Mouse (Mus musculus): Measurements from ENCODE around the gene Msh4. TPM values are rescaled to one million over a fixed set of nuclear protein-coding genes. Genes with fewer than 3 reads are reported as not detected.
A peak's percentile ranks its signal among the peaks of the same experiment; 100 is the strongest.

Msh4 gene
- polyA plus RNA-seq (2016; fragmentation: Nextera tagmentation; extraction: Ambion mirVana), result 0.07 and 0.14 TPM in 2 replicates

- H3K9ac ChIP-seq (replicated peaks), result no peak within 1 kb of the TSS
- no peak within 1 kb of the TSS for H3K4me2 ChIP-seq (replicated peaks)
- H3K4me1 ChIP-seq, result peaks cover 33% of the 10 kb centered on the region
- H3K36me3 ChIP-seq, result peaks cover 78% of the 10 kb centered on the region
- H3K27ac ChIP-seq (replicated peaks), result no peak within 1 kb of the TSS
- H3K27me3 ChIP-seq, result no peaks in the 10 kb centered on the region
- WGBS, result 84% methylated on average over 9 of the region's 9 CpGs
- ATAC-seq (ENCODE audit: low FRiP score, low read depth), result peak; percentile 55; the same call in 1 of the 2 replicates
- H3K4me3 ChIP-seq, result no peak within 1 kb of the TSS
- no peaks in the 10 kb centered on the region for H3K9me3 ChIP-seq
Observed at GRCm38 (mm10) chr3:153906136-153906871, at the start of gene Msh4. Gene Msh4 (minus strand): TSS chr3:153906138.

- ATAC-seq (ENCODE audit: low FRiP score, low read depth), result no peak
- Histone ChIP-seq H3K9me3 (no peaks in the 10 kb centered on the region), H3K4me2 (replicated peaks) (no peak overlapping the region), H3K27ac (replicated peaks) (no peak overlapping the region), H3K36me3 (no peaks in the 10 kb centered on the region), H3K4me3 (no peak overlapping the region), H3K27me3 (no peaks in the 10 kb centered on the region), H3K4me1 (peaks cover 4% of the 10 kb centered on the region), H3K9ac (replicated peaks) (no peak overlapping the region)
- 80% methylated on average over 2 of the region's 2 CpGs for WGBS
Observed at GRCm38 (mm10) chr3:153948176-153948575, 42.2 kb upstream of the Msh4 start.

- no peaks in the 10 kb centered on the region for H3K27me3 ChIP-seq
- ATAC-seq (ENCODE audit: low FRiP score, low read depth), result no peak
- H3K9ac ChIP-seq (replicated peaks), result no peak overlapping the region
- H3K9me3 ChIP-seq, result no peaks in the 10 kb centered on the region
- peaks cover 11% of the 10 kb centered on the region for H3K4me1 ChIP-seq
- H3K27ac ChIP-seq (replicated peaks), result no peak overlapping the region
- H3K4me2 ChIP-seq (replicated peaks), result no peak overlapping the region
- H3K36me3 ChIP-seq, result no peaks in the 10 kb centered on the region
- H3K4me3 ChIP-seq, result no peak overlapping the region
- WGBS, result 73% methylated on average over 4 of the region's 4 CpGs
Observed at GRCm38 (mm10) chr3:153947271-153947670, 41.3 kb upstream of the Msh4 start.

- Histone ChIP-seq H3K4me1 (peaks cover 11% of the 10 kb centered on the region), H3K4me3 (peak within 1 kb of the TSS; percentile 78), H3K9ac (replicated peaks) (peak within 1 kb of the TSS; percentile 70), H3K36me3 (no peaks in the 10 kb centered on the region), H3K27me3 (no peaks in the 10 kb centered on the region), H3K4me2 (replicated peaks) (peak within 1 kb of the TSS; percentile 64), H3K9me3 (no peaks in the 10 kb centered on the region), H3K27ac (replicated peaks) (peak within 1 kb of the TSS; percentile 81)
- under 1% methylated on average over 41 of the region's 41 CpGs for WGBS
- ATAC-seq (ENCODE audit: low FRiP score, low read depth), result peak; percentile 97
Observed at GRCm38 (mm10) chr3:153944335-153944990, 38.5 kb upstream of the Msh4 start, which contains the start of gene Acadm. Gene Acadm (minus strand): TSS chr3:153944632.

- Histone ChIP-seq H3K9ac (replicated peaks) (peak overlapping the region; percentile 70), H3K27ac (replicated peaks) (peak overlapping the region; percentile 81), H3K4me3 (peak overlapping the region; percentile 78), H3K36me3 (no peaks in the 10 kb centered on the region), H3K27me3 (no peaks in the 10 kb centered on the region), H3K4me1 (peaks cover 11% of the 10 kb centered on the region), H3K9me3 (no peaks in the 10 kb centered on the region), H3K4me2 (replicated peaks) (peak overlapping the region; percentile 64)
- under 1% methylated on average over 19 of the region's 19 CpGs for WGBS
- peak; percentile 47 for ATAC-seq (ENCODE audit: low FRiP score, low read depth)
Observed at GRCm38 (mm10) chr3:153943901-153944334, 38.0 kb upstream of the Msh4 start.

GRCm38 (mm10) chr3:153943003-153943640, 37.2 kb upstream of the Msh4 start:
- peaks cover 7% of the 10 kb centered on the region; the same call in 1 of the 2 replicates for H3K36me3 ChIP-seq
- 42% methylated on average over 12 of the region's 12 CpGs for WGBS
- H3K27me3 ChIP-seq, result no peaks in the 10 kb centered on the region
- H3K9ac ChIP-seq (replicated peaks), result peak overlapping the region; percentile 70; the same call in 1 of the 2 replicates
- H3K4me1 ChIP-seq, result peaks cover 11% of the 10 kb centered on the region
- H3K9me3 ChIP-seq, result no peaks in the 10 kb centered on the region
- peak overlapping the region; percentile 64 for H3K4me2 ChIP-seq (replicated peaks)
- no peak for ATAC-seq (ENCODE audit: low FRiP score, low read depth)
- H3K27ac ChIP-seq (replicated peaks), result no peak overlapping the region
- peak overlapping the region; percentile 78 for H3K4me3 ChIP-seq

GRCm38 (mm10) chr3:153941613-153942012, 35.7 kb upstream of the Msh4 start:
- peaks cover 11% of the 10 kb centered on the region for H3K4me1 ChIP-seq
- H3K4me3 ChIP-seq, result no peak overlapping the region
- no peak for ATAC-seq (ENCODE audit: low FRiP score, low read depth)
- no peaks in the 10 kb centered on the region for H3K9me3 ChIP-seq
- no peaks in the 10 kb centered on the region for H3K27me3 ChIP-seq
- 95% methylated on average over 13 of the region's 13 CpGs for WGBS
- H3K36me3 ChIP-seq, result peaks cover 22% of the 10 kb centered on the region
- H3K27ac ChIP-seq (replicated peaks), result no peak overlapping the region
- H3K4me2 ChIP-seq (replicated peaks), result no peak overlapping the region
- H3K9ac ChIP-seq (replicated peaks), result no peak overlapping the region

- Histone ChIP-seq H3K9me3 (no peaks in the 10 kb centered on the region), H3K4me1 (peaks cover 11% of the 10 kb centered on the region), H3K27ac (replicated peaks) (no peak overlapping the region), H3K27me3 (no peaks in the 10 kb centered on the region), H3K36me3 (peaks cover 27% of the 10 kb centered on the region), H3K4me2 (replicated peaks) (no peak overlapping the region), H3K9ac (replicated peaks) (no peak overlapping the region), H3K4me3 (no peak overlapping the region)
- ATAC-seq (ENCODE audit: low FRiP score, low read depth), result no peak
- 92% methylated on average over 9 of the region's 9 CpGs for WGBS
Observed at GRCm38 (mm10) chr3:153940486-153940885, 34.5 kb upstream of the Msh4 start.

GRCm38 (mm10) chr3:153940021-153940420, 34.1 kb upstream of the Msh4 start:
- Histone ChIP-seq H3K9ac (replicated peaks) (no peak overlapping the region), H3K4me3 (no peak overlapping the region), H3K27me3 (no peaks in the 10 kb centered on the region), H3K4me2 (replicated peaks) (no peak overlapping the region), H3K4me1 (peaks cover 11% of the 10 kb centered on the region), H3K27ac (replicated peaks) (no peak overlapping the region), H3K36me3 (peaks cover 27% of the 10 kb centered on the region), H3K9me3 (no peaks in the 10 kb centered on the region)
- 82% methylated on average over 8 of the region's 8 CpGs for WGBS
- no peak for ATAC-seq (ENCODE audit: low FRiP score, low read depth)

GRCm38 (mm10) chr3:153937116-153937810, 31.3 kb upstream of the Msh4 start:
- H3K4me1 ChIP-seq, result no peaks in the 10 kb centered on the region
- no peak for ATAC-seq (ENCODE audit: low FRiP score, low read depth)
- H3K27ac ChIP-seq (replicated peaks), result no peak overlapping the region
- H3K9ac ChIP-seq (replicated peaks), result no peak overlapping the region
- no peak overlapping the region for H3K4me2 ChIP-seq (replicated peaks)
- H3K36me3 ChIP-seq, result peaks cover 41% of the 10 kb centered on the region
- no peak overlapping the region for H3K4me3 ChIP-seq
- 94% methylated on average over 17 of the region's 17 CpGs for WGBS
- H3K27me3 ChIP-seq, result no peaks in the 10 kb centered on the region
- H3K9me3 ChIP-seq, result no peaks in the 10 kb centered on the region

GRCm38 (mm10) chr3:153935878-153936277, 29.9 kb upstream of the Msh4 start:
- Histone ChIP-seq H3K9ac (replicated peaks) (no peak overlapping the region), H3K4me1 (no peaks in the 10 kb centered on the region), H3K27me3 (no peaks in the 10 kb centered on the region), H3K27ac (replicated peaks) (no peak overlapping the region), H3K9me3 (no peaks in the 10 kb centered on the region), H3K4me3 (no peak overlapping the region), H3K36me3 (peaks cover 50% of the 10 kb centered on the region), H3K4me2 (replicated peaks) (no peak overlapping the region)
- WGBS, result 91% methylated on average over 9 of the region's 9 CpGs
- ATAC-seq (ENCODE audit: low FRiP score, low read depth), result no peak
